Mouse (Mus musculus) kidney, embryonic 14.5 days (tissue): ENCODE results near the gene Otub1. TPM values are rescaled to one million over a fixed set of nuclear protein-coding genes. Genes with fewer than 3 reads are reported as not detected.

ENCODE experiments used
- polyA plus RNA-seq: library from polyadenylated mRNA; unstranded; fragments of >200 nt; fragmentation: Nextera tagmentation; extraction: Ambion mirVana; gene quantifications from 2 replicates; pipeline ENCODE4 v1.2.1, GENCODE M21; 2014

The Otub1 gene
- polyA plus RNA-seq, 1 experiment from 2014 or later, result 237 TPM

Other genes starting within 250 kb of the Otub1 start
- gene Ppp1r14b, start 231.3 kb downstream of the Otub1 start, polyA plus RNA-seq, result 202 and 254 TPM in 2 replicates
- 24.4 and 38.9 TPM in 2 replicates for gene Plcb3, start 229.8 kb downstream of the Otub1 start, polyA plus RNA-seq
- 89.7 and 118 TPM in 2 replicates for gene Fkbp2, start 225.8 kb downstream of the Otub1 start, polyA plus RNA-seq
- 38.2 and 39.8 TPM in 2 replicates for gene Vegfb, start 218.7 kb downstream of the Otub1 start, polyA plus RNA-seq
- 22.6 and 24.0 TPM in 2 replicates for gene Dnajc4, start 213.7 kb downstream of the Otub1 start, polyA plus RNA-seq
- 20.4 and 22.2 TPM in 2 replicates for gene Nudt22, start 210.2 kb downstream of the Otub1 start, polyA plus RNA-seq
- 9.7 and 12.1 TPM in 2 replicates for gene Trpt1, start 210.2 kb downstream of the Otub1 start, polyA plus RNA-seq
- gene Fermt3, start 186.8 kb downstream of the Otub1 start, polyA plus RNA-seq, result 3.6 and 4.9 TPM in 2 replicates
- gene Stip1, start 166.3 kb downstream of the Otub1 start, polyA plus RNA-seq, result 223 and 304 TPM in 2 replicates
- 9.9 and 10.7 TPM in 2 replicates for gene Macrod1, start 149.5 kb downstream of the Otub1 start, polyA plus RNA-seq
- 3.0 and 5.5 TPM in 2 replicates for gene Flrt1, start 100.6 kb downstream of the Otub1 start, polyA plus RNA-seq
- 1,171 and 1,487 TPM in 2 replicates for gene Cox8a, start 11.3 kb upstream of the Otub1 start, polyA plus RNA-seq
- 57.8 and 90.7 TPM in 2 replicates for gene Naa40, start 34.9 kb upstream of the Otub1 start, polyA plus RNA-seq
- 9.8 and 16.0 TPM in 2 replicates for gene Rcor2, start 61.0 kb upstream of the Otub1 start, polyA plus RNA-seq
- 51.9 and 54.9 TPM in 2 replicates for gene Mark2, start 135.5 kb upstream of the Otub1 start, polyA plus RNA-seq
- gene Spindoc, start 176.7 kb upstream of the Otub1 start, polyA plus RNA-seq, result 24.5 and 35.8 TPM in 2 replicates
- 9.8 and 10.4 TPM in 2 replicates for gene 2700081O15Rik, start 211.3 kb upstream of the Otub1 start, polyA plus RNA-seq